Mouse (Mus musculus): ENCODE measurements around the gene Atp11c. TPM values are rescaled to one million over a fixed set of nuclear protein-coding genes. Genes with fewer than 3 reads are reported as not detected.

Gene Atp11c
- polyA plus RNA-seq, 1 experiment from 2014 or later = 5.3 TPM

GRCm38 (mm10) chrX:60292335-60292734, 300.2 kb downstream of the Atp11c start:
- no peak overlapping the region for H3K27ac ChIP-seq (replicated peaks in 1 of 2; ENCODE audit: control insufficient read depth in 1 of 2, insufficient read depth in 1 of 2, low read depth in 2 of 2, low read length in 2 of 2)
- H3K4me3 ChIP-seq (ENCODE audit: control insufficient read depth in 1 of 2, insufficient read depth in 1 of 2, low read depth in 1 of 2, low read length in 2 of 2) = no peak overlapping the region
- H3K36me3 ChIP-seq (ENCODE audit: control insufficient read depth, insufficient read depth, low read length) = no peaks in the 10 kb centered on the region
- no peaks in the 10 kb centered on the region for H3K27me3 ChIP-seq (ENCODE audit: control insufficient read depth, insufficient read depth, low read length)
- H3K9me3 ChIP-seq (ENCODE audit: control insufficient read depth, low read length) = no peaks in the 10 kb centered on the region
- no peak for ATAC-seq (ENCODE audit: insufficient number of reproducible peaks, insufficient read depth, low FRiP score, low read depth)
- WGBS = 72% methylated on average over 2 of the region's 2 CpGs
- no peaks in the 10 kb centered on the region for H3K4me1 ChIP-seq (ENCODE audit: control insufficient read depth in 2 of 2, insufficient read depth in 2 of 2, low read length in 2 of 2)
- H3K4me2 ChIP-seq (ENCODE audit: low read length) = no peak overlapping the region
- H3K9ac ChIP-seq (ENCODE audit: low read length) = no peak overlapping the region

- Histone ChIP-seq H3K36me3 (ENCODE audit: control insufficient read depth, insufficient read depth, low read length) (no peaks in the 10 kb centered on the region), H3K27me3 (ENCODE audit: control insufficient read depth, insufficient read depth, low read length) (no peaks in the 10 kb centered on the region), H3K27ac (replicated peaks in 1 of 2; ENCODE audit: control insufficient read depth in 1 of 2, insufficient read depth in 1 of 2, low read depth in 2 of 2, low read length in 2 of 2) (no peak overlapping the region), H3K4me3 (ENCODE audit: control insufficient read depth in 1 of 2, insufficient read depth in 1 of 2, low read depth in 1 of 2, low read length in 2 of 2) (no peak overlapping the region), H3K4me1 (ENCODE audit: control insufficient read depth in 2 of 2, insufficient read depth in 2 of 2, low read length in 2 of 2) (no peaks in the 10 kb centered on the region), H3K9me3 (ENCODE audit: control insufficient read depth, low read length) (no peaks in the 10 kb centered on the region), H3K9ac (ENCODE audit: low read length) (no peak overlapping the region), H3K4me2 (ENCODE audit: low read length) (no peak overlapping the region)
- ATAC-seq (ENCODE audit: insufficient number of reproducible peaks, insufficient read depth, low FRiP score, low read depth) = no peak
Measured at GRCm38 (mm10) chrX:60255346-60255745, 337.2 kb downstream of the Atp11c start.

GRCm38 (mm10) chrX:60187726-60188125, 404.8 kb downstream of the Atp11c start:
- WGBS = 29% methylated on average over 1 of the region's 1 CpGs

DNA sequence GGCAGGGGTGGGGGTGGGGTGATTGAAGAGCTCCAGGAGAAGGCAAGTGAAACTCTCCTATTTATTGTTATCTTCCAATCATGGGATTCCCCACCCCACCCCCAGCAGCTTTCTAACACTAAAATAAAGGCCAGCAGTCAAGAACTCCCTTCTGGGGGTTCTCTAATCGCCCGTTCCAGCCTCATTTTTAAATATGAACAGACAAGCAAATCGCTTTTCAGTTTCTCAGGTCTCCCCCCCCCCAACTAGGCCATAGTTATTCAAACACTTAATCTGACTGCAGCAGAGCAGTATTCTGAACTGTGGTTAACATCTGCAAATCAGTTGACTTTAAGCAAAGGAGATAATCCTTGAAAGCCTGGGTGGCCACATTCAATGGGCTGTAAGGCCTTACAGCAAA, 409.9 kb downstream of the Atp11c start:
- H3K4me2 ChIP-seq (ENCODE audit: low read length) = no peak overlapping the region
- H3K27ac ChIP-seq (replicated peaks in 1 of 2; ENCODE audit: control insufficient read depth in 1 of 2, insufficient read depth in 1 of 2, low read depth in 2 of 2, low read length in 2 of 2) = no peak overlapping the region
- H3K36me3 ChIP-seq (ENCODE audit: control insufficient read depth, insufficient read depth, low read length) = no peaks in the 10 kb centered on the region
- 50% methylated on average over 3 of the region's 3 CpGs for WGBS
- no peak overlapping the region for H3K9ac ChIP-seq (ENCODE audit: low read length)
- no peaks in the 10 kb centered on the region for H3K4me1 ChIP-seq (ENCODE audit: control insufficient read depth in 2 of 2, insufficient read depth in 2 of 2, low read length in 2 of 2)
- H3K4me3 ChIP-seq (ENCODE audit: control insufficient read depth in 1 of 2, insufficient read depth in 1 of 2, low read depth in 1 of 2, low read length in 2 of 2) = no peak overlapping the region
- no peaks in the 10 kb centered on the region for H3K9me3 ChIP-seq (ENCODE audit: control insufficient read depth, low read length)
- no peak for ATAC-seq (ENCODE audit: insufficient number of reproducible peaks, insufficient read depth, low FRiP score, low read depth)
- H3K27me3 ChIP-seq (ENCODE audit: control insufficient read depth, insufficient read depth, low read length) = no peaks in the 10 kb centered on the region

More at GRCm38 (mm10) chrX:60187726-60188125, 404.8 kb downstream of the Atp11c start:
- no peaks in the 10 kb centered on the region for H3K4me1 ChIP-seq (ENCODE audit: control insufficient read depth in 2 of 2, insufficient read depth in 2 of 2, low read length in 2 of 2)
- no peak overlapping the region for H3K9ac ChIP-seq (ENCODE audit: low read length)
- H3K4me3 ChIP-seq (ENCODE audit: control insufficient read depth in 1 of 2, insufficient read depth in 1 of 2, low read depth in 1 of 2, low read length in 2 of 2) = no peak overlapping the region
- no peak overlapping the region for H3K27ac ChIP-seq (replicated peaks in 1 of 2; ENCODE audit: control insufficient read depth in 1 of 2, insufficient read depth in 1 of 2, low read depth in 2 of 2, low read length in 2 of 2)
- no peak overlapping the region for H3K4me2 ChIP-seq (ENCODE audit: low read length)
- no peak for ATAC-seq (ENCODE audit: insufficient number of reproducible peaks, insufficient read depth, low FRiP score, low read depth)
- no peaks in the 10 kb centered on the region for H3K27me3 ChIP-seq (ENCODE audit: control insufficient read depth, insufficient read depth, low read length)
- H3K9me3 ChIP-seq (ENCODE audit: control insufficient read depth, low read length) = no peaks in the 10 kb centered on the region
- no peaks in the 10 kb centered on the region for H3K36me3 ChIP-seq (ENCODE audit: control insufficient read depth, insufficient read depth, low read length)

GRCm38 (mm10) chrX:60178744-60179458, 413.6 kb downstream of the Atp11c start, which contains the start of gene Mcf2:
TSS of gene Mcf2 (minus strand) at chrX:60179089.
- no peaks in the 10 kb centered on the region for H3K4me1 ChIP-seq (ENCODE audit: control insufficient read depth in 2 of 2, insufficient read depth in 2 of 2, low read length in 2 of 2)
- no peak within 1 kb of the TSS for H3K27ac ChIP-seq (replicated peaks in 1 of 2; ENCODE audit: control insufficient read depth in 1 of 2, insufficient read depth in 1 of 2, low read depth in 2 of 2, low read length in 2 of 2)
- WGBS = 11% methylated on average over 25 of the region's 28 CpGs
- peak; percentile 21; the same call in 1 of the 2 replicates for ATAC-seq (ENCODE audit: insufficient number of reproducible peaks, insufficient read depth, low FRiP score, low read depth)
- H3K4me3 ChIP-seq (ENCODE audit: control insufficient read depth in 1 of 2, insufficient read depth in 1 of 2, low read depth in 1 of 2, low read length in 2 of 2) = peak within 1 kb of the TSS; percentile 39 to 43
- H3K27me3 ChIP-seq (ENCODE audit: control insufficient read depth, insufficient read depth, low read length) = peaks cover 3% of the 10 kb centered on the region; the same call in 1 of the 2 replicates
- peak within 1 kb of the TSS; percentile 79 for H3K4me2 ChIP-seq (ENCODE audit: low read length)
- no peaks in the 10 kb centered on the region for H3K36me3 ChIP-seq (ENCODE audit: control insufficient read depth, insufficient read depth, low read length)
- H3K9me3 ChIP-seq (ENCODE audit: control insufficient read depth, low read length) = no peaks in the 10 kb centered on the region
- H3K9ac ChIP-seq (ENCODE audit: low read length) = 0 out of 2 replicates have a peak within 1 kb of the TSS, but pooled peaks have one; percentile 12

GRCm38 (mm10) chrX:60178025-60178743, 414.3 kb downstream of the Atp11c start:
- Histone ChIP-seq H3K4me3 (ENCODE audit: control insufficient read depth in 1 of 2, insufficient read depth in 1 of 2, low read depth in 1 of 2, low read length in 2 of 2) (peak overlapping the region; percentile 39 to 43), H3K27ac (replicated peaks in 1 of 2; ENCODE audit: control insufficient read depth in 1 of 2, insufficient read depth in 1 of 2, low read depth in 2 of 2, low read length in 2 of 2) (no peak overlapping the region), H3K36me3 (ENCODE audit: control insufficient read depth, insufficient read depth, low read length) (no peaks in the 10 kb centered on the region), H3K4me2 (ENCODE audit: low read length) (peak overlapping the region; percentile 79), H3K27me3 (ENCODE audit: control insufficient read depth, insufficient read depth, low read length) (peaks cover 3% of the 10 kb centered on the region; the same call in 1 of the 2 replicates), H3K9me3 (ENCODE audit: control insufficient read depth, low read length) (no peaks in the 10 kb centered on the region), H3K9ac (ENCODE audit: low read length) (0 out of 2 replicates have a peak overlapping the region, but pooled peaks have one; percentile 12), H3K4me1 (ENCODE audit: control insufficient read depth in 2 of 2, insufficient read depth in 2 of 2, low read length in 2 of 2) (no peaks in the 10 kb centered on the region)
- ATAC-seq (ENCODE audit: insufficient number of reproducible peaks, insufficient read depth, low FRiP score, low read depth) = no peak
- WGBS = 15% methylated on average over 16 of the region's 19 CpGs

Measured in heart, embryonic 14.5 days (tissue).